Mouse (Mus musculus) fat pad, adult 2 months (tissue): Measurements from ENCODE around the gene Rubcn.
"Not testable (repeated sequence)": the region's sequence is repeated elsewhere in the genome, so short reads cannot be mapped to it uniquely, and the experiment has no call there.

Experiments used
- DNase-seq: peaks from one replicate; pipeline ENCODE4 v3.0.0-alpha.2; 2011; ENCODE audit warnings: low read depth, low spot score; ENCODE audit errors: extremely low read depth

Rubcn gene

DNA sequence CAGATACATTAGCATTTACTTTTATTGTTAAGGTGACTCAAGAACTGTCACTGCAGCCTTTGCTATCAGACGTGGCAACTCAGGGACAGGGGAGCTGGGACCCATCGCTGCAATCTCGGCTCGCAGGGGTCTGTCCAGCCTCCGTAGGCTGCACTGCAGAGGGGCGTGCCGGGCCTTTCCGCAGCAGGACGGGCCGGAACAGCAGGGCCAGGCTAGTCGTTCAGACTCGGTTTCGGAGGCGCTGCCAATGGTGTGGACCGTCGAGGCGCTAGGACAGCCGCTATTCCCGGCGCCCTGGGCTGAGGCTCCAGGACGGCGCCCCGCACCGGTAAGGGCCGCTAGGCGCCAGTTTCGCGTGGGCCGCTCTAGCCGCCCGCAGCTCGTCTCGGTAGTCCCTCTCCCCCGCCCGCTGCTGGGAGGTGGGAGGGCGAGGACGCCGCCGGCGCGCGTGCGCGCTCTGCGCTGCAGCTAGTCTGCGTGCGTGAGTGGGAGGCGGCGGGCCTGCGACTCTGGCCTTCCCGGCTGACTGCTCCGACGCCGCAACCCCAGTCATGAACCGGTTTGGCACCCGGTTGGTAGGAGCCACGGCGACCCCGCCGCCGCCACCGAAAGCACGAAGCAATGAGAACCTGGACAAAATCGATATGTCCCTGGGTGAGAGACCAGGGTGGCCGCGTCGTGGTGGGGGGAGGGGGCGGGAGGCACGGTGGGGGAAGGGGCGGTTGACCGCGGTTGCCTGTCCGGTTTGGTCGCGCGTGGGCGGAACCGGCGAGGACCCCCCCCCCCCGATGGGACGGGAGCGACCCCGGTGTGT is at the start of gene Rubcn, which contains the start of gene Fyttd1:
Gene Rubcn (minus strand): TSS at position 424 of the 814 bp plus-strand sequence.
Gene Fyttd1 (plus strand): TSS at position 158 of the 814 bp plus-strand sequence.
- no peak for DNase-seq

DNA sequence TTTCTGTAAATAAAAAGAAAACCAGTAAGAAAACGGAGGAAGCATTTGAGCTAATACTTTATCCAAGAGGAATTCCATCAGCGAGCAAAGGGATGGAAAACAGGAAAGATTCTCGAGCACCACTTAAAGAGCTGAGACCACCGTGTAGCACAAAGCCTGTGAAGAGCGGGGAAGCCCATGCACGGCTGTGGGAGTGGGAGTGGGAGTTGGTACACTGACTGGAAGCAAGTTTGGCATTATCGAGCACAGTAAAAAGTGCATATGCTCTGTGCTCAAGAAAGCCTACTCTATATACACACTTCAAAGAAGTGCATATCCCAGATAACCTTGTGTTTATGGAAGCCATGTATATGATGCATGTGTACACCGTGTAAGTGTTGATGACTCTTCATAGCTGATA is 49.5 kb upstream of the Rubcn start:
- no peak for DNase-seq

DNA sequence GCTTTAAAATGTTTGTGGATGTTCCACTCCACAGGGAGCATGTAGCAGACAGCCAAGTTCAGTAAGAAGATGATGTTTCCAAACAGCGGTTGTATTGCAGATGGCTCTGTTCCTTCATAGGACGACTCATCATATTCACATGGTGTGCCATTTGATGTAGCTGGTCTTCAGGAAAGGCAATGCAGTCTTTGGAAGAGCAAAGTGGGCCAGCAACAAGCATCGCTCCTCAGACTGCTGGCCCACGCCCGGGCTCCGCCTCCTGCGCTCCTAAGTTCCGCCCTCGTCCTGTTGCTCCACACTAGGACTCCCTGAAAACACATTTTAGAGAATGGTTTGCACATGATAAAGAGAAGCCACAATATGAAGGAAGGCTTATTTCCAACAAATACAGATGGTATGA is 49.1 kb upstream of the Rubcn start:
- not testable (repeated sequence) for DNase-seq

DNA sequence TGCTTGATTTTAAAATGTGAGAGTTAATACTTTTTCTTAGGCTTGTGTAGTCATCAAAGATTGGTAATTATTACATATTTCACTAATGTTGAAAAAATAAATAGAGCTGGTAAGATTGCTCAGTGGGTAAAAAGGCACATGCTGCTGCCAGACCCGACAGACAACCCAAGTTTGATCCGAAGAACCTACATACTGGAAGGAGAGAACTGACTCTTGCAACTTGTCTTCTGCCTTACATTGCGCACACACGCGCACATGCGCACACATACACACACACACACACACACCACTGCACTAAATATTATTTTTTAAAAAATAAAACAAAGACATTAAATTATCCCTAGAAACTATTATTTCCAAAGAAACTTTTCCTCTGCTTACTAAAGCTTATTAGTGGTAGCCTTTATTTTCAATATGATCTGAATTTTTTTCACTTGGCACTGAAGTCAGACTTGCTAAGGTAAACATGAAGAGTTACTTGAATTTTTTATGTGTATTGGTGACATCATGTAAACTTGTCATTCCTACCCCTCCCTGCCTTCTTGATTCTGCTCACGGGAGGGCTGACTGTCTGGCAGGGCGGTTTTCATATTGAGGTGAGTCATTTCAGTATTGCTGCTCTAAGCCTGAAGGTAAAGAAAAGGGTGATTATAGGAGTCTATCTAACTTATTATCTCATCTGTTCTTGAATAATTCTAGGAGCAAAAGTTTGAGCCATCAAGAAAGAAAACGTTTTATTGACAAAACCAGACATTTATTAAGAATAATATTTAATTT is 37.9 kb upstream of the Rubcn start:
- DNase-seq, result no peak

DNA sequence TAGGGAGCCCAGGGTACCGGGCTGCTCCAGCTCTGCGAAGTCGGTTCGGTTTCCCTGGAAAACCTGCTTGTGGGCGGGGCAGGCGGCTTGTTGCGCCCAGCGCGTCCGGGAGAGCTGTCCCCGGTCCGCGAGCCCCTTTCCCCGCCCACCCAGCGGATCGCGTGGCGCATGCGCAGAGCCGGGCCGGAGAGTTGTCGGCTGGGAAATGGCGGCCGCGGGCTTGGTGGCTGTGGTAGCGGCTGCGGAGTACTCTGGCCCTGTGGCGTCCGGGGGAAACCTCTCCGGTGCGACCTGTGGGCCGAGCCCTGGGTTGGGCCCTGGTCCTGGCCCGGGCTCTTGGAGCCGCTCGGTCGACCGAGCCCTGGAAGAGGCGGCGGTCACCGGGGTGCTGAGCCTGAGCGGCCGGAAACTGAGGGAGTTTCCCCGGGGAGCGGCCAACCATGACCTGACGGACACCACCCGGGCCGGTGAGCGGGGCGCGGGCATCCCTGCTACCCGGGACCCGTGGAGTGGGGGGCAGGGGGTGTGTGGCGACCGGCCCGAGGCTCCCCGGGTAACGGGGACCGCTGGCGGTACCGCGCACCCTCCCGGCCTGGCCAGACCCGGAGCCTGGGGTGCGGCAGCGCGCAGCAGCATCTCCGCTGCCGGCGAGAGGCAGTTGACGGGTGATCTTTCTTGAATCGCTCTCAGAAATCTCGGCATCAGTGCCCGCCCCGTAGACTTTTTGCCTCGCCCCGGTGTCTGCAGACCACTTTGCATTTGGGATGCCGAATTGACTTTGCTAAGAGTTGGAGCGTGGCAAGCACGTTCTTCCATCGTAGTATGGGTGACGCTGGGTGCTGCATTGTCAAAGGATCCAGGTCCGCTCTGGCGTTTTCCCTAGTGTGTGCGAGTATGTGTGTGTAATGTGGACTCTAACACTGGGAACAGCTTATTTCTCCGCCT is 36.6 kb upstream of the Rubcn start, which contains the start of gene Lrch3:
Gene Lrch3 (plus strand): TSS at position 164 of the 945 bp plus-strand sequence.
- DNase-seq, result no peak

DNA sequence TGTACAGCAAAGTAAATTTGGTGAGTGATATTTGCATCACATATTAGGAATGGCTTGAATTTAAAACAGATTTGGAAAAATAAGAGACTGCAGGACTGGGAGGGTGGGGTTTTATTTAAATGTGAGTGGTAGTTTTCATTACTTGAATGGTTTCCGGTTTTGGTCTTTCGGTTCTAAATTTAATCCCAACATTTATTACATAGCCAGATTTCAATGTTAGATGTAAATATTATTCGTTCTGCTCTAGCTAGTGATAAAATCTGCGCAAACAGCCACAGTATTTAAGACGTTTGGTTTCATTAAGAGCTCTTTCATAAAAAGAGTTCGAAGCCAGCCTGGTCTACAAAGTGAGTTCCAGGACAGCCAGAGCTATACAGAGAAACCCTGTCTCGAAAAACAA is 35.6 kb upstream of the Rubcn start:
- no peak for DNase-seq

DNA sequence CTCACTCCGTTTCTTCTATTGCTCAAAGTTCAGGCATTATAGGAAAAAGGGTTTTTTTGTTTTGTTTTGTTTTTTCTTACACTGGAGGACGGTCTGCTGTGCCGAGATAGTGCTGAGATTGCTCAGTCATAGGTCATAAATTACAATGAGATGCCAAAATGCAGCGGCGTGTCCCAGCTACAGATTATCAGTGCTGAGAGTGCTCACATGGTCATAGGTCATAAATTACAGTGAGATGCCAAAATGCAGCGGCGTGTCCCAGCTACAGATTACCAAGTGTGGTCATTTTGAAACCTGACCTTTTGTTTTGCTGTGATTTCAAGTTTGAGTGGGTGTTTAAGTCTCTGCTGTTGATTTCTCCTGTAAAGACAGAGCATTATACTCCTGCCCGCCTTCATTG is 29.2 kb upstream of the Rubcn start:
- DNase-seq, result no peak

DNA sequence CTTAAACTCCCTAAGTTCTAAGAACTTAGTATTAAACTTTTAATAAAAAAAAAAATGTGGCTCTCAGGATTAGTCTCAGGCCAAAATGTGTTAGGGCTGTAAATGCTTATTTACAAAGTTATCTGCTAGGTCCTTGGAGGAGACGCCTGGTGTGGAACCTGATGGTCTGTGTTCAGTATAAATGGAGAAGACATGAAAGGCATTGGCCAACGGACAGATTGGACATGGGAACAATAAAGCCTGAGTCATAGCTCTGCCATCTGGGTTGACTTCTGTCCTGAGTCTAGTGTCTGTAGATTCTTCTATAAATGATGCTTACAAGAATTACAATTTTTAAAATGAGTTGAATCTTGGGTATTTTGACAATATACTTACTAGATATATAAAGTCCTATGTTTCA is 28.6 kb upstream of the Rubcn start:
- DNase-seq, result no peak

DNA sequence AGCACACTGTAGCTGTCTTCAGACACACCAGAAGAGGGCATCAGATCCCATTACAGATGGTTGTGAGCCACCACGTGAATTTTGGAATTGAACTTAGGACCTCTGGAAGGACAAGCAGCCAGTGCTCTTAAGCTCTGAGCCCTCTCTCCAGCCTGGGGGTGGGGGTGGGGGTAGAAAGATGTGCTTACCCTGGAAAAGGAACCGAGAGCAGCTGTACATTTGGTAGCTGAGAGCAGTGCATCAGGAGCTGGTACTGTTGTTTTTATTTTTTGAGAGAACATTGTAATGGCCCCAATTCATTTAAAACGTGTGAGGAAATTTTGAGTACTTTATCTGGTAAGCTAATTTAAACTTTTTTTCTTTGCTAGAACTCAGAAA is 24.5 kb upstream of the Rubcn start:
- no peak for DNase-seq

DNA sequence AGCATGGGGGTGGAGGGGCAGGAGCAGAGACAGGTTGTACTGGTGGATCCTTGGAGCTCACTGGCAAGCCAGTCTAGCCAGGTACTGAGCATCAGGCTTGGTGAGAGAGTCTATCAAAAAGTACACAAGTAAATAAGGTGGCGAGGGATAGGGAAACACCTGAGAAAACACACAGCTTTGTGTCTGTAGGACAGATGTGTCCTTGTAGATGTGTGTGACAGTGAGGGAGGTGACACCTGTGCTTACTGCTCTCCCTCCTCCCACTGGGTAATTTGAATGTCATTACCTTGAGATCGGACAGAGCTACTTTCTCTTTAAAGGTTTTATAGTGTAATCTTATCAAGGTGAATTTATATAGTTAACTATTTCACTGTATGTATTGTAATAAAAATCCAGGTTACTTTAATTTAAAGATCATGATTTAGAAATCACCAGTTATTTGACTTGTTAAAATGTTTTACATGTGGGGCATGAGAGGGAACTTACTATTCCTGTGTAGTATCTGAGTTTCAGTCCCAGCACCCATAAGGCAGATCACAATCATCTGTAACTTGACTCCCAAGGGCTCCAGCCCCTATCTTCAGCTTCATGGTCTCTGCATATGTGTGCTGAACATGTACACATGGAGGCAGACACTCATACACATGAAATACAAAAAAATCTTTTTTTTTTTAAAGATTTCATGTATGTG is 23.9 kb upstream of the Rubcn start:
- DNase-seq, result no peak

DNA sequence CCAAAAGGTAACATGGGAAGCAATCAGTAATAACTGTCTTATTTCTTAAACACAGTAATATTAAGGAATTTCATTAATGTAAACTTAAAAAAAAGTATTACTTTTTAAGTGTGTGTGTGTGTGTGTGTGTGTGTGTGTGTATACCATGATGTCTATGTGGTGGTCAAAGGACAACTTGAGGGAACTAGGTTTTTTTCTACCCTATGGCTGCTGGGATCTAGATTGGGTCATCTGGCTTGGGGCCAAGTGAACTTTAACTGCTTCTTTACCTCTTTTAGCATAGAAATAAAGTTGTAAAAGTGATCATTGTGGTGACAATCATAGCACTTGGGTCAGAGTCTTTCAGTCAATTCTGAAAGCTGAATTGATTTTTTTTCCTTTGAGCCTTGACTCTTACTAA is 18.6 kb upstream of the Rubcn start:
- DNase-seq, result no peak

DNA sequence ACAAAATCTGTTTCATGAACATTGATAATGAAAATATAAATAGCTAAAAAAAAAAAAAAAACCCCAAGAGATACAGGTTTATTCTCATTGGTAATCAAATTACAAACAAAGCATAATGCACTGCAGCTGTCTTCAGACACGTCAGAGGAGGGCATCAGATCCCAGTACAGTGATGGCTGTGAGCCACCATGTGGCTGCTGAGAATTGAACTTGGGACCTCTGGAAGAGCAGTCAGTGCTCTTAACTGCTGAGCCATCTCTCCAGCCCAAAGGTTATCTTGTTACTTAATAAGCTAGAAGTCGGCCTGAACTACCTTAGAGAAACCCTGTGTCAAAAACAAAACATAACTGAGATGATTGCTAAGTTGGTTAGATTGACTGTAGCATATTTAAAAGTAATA is 12.3 kb upstream of the Rubcn start:
- no peak for DNase-seq

DNA sequence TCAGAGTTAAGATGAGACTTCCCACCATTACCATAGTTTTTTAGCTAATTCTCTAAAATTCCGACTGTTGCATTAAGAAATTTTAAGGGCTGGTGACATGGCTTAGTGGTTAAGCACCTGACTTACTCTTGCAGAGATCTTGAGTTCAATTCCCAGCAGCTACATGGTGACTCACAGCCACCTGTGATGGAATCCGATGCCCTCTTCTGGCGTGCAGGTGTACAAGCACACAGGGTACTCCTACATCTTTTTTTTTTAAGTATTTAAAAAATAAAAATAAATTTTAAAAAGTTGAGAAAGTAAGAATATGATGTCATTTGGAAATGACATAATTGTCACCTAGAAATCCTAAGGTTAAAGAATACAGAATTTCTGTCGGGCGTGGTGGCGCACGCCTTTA is 10.4 kb upstream of the Rubcn start:
- DNase-seq, result no peak

DNA sequence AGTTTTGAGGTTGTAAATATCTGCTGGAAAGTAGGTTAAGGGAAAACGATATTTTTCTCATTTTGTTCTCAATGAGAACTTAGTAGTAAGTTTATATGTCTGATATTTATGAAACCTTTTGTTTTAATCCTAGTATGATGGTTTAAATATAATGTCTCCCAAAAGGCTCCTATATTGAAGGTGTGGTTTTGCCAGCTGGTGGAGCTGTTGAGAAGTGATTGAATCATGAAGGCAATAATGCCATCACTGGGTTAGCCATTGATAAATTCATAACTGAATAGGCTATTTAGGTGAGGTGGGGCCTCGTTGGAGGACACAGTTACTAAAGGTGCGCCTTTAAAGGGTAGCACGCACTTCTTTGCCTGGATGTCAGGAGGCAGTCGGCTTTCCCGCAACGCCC is 4.0 kb upstream of the Rubcn start:
- DNase-seq, result no peak

DNA sequence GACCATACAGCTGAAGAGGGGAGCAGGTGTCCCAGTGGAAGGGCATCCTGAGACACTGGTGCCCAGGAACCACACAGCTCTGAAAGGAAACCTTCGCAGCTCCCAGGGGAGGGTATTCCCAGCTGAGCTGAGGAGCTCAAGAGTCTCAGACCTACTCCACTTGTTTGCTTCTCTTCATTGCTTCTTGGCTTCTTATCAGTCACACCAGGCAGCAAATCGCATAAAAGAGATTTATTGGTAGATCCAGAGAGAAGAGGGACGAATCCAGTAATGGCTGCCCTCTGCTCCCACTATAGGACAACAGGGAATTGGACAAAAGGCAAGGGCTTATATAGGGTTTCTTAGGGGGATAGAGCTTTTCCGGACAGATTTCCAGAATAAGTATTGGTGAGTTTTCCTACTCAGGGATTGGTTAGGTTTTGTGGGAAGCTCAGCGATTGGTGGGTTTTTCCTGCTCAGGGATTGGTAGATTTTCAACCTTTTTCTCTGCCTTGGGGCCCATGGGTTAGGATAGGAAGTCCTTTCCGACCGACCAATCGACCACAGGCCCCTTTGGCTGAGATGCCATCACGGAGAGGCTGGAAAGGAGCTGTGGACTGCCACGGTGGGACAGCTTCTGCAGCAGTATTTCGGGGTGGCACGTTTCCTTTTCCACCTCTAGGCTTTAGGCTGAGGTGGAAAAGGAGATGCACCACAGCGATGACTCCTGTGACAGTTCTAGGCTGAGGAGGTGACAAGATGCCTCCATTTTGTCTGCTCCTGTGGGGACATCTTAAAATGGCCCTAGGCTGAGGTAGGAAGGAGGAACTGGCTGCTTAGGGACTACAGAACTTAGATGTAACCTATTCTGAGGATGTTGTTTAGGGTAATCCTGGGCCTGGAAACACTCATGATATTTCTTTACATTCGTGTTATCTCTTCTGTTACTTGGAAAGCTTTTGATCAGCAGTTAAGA is 1.7 kb upstream of the Rubcn start:
- DNase-seq, result no peak

DNA sequence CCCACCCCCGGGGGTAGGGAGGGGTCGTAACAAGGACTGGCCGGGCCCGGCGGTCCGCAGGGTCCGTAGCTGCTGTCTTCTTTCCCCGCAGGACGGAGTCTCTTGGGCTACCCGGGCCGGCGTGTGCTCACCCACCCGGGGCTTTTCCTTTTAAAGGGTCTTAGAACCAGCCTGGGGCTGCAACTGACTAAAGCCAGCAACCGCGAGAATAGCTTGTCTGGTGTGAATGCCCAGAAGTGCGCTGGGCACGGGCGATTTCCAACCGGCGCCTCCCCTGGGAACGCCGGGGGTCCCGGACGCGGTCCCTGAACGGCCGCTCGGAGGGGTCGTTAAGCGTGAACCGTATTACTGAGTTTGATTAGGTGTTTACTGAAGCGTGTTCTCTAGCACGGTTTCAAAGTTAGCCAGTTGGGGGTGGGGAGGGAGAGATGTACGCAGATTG is 612 bp upstream of the Rubcn start:
- no peak for DNase-seq

DNA sequence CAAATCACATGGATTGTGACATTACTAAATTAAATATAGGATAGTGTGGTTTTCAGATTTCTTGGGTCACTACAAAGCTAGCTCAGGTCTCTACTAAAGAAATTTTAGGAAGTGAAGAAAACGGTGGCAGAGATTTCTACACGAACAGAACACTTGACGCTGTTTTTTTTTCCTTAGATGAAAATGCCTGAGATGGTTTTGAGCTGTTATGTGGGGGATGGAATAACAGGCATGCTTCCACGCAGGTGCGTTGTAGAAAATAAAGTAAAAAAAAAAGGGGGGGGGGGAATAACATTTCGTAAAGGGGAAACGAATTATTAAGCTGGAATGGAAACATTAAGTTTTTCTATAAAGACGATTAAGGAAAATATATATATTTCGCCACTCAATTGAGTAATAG is 735 bp downstream of the Rubcn start:
- no peak for DNase-seq

DNA sequence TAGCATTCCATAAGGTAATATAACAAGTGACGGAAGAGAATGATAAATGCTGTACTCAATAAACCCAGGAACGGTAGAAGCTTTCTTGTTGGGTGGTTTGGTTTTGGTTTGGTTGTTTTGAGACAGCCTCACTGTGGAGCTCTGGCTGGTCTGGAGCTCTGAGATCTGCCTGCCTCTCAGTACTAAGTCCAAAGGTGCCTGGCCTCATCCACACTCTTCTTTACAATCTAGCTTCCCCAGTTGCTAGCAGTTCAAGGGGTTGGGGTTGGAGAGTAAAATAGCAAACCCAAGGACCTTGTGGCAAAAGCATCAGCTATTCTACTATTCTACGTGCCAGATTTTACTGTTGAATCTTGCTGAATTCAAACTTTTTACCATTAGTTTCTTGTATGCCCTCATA is 1.7 kb downstream of the Rubcn start:
- no peak for DNase-seq

DNA sequence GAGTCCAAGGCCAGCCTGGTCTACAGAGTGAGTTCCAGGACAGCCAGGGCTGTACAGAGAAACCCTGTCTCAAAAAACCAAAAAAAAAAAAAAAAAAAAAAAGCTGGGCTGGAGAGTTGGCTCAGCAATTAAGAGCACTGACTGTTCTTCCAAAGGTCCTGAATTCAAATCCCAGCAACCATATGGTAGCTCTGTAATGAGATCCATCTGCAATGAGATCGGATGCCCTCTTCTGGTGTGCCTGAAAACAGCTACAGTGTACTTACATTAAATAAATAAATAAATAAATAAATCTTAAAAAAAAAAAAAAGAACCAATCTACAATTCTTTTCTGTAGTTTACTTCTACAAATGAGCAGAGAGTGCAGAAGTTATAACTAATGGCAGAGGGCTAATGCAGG is 2.3 kb downstream of the Rubcn start:
- not testable (repeated sequence) for DNase-seq
